Mouse (Mus musculus) stomach, postnatal 0 days (tissue): ENCODE measurements at regions not wholly inside any gene's neighbourhood (a gene's known extent, or its start where the extent isn't known, plus 50 kb on each side); places are given as distances from the start of the nearest gene placed in this dataset.

Experiments
- CTCF ChIP-seq: IDR thresholded peaks from 2 replicates; pipeline ENCODE4 v1.5.1; 2016; ENCODE audit warnings: antibody characterized with exemption, low read depth, mild to moderate bottlenecking, moderate library complexity
- EP300 ChIP-seq: optimal IDR thresholded peaks from 2 replicates; pipeline ENCODE3; 2016; ENCODE audit warnings: antibody characterized with exemption

- TF ChIP-seq CTCF (no peak), EP300 (no peak)
These were observed 57.0 kb upstream of the Gm773 start for GRCm38 (mm10) chrX:56269706-56270105.
